Mouse (Mus musculus): Measurements from ENCODE around the gene Ppp1r1b.

DNA sequence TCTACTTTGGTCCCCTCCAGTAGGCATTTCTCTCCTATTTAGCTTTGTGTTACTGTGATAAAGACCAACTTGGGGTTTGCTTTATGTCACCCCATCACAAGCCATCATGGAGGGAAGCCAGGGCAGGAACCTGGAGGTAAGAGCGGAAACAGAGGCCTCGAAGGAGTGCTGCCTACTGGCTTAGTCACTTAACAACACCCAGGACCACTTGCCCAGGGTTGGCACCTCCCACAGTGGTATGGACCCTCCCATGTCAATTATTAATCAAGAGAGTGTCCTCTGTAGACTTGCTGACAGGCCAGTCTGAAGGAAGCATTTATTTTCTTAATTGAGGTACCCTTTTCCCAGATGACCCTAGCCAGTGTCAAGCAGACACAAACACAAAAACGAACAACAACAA, 52.6 kb downstream of the Ppp1r1b start:
- TF ChIP-seq CHD2 (IDR thresholded peaks at IDR 0.05; ENCODE audit: low read length) (no peak), TCF12 (IDR thresholded peaks at IDR 0.05; ENCODE audit: low read depth, low read length) (no peak), USF1 (IDR thresholded peaks at IDR 0.05; ENCODE audit: low read depth, low read length) (no peak), CTCF (conservative IDR thresholded peaks at IDR 0.05 in 1 of 2, IDR thresholded peaks at IDR 0.05 in 1 of 2; ENCODE audit: low read depth in 2 of 2, low read length in 2 of 2) (no peak)

All from CH12.LX (cell line).